Mouse (Mus musculus) gonadal fat pad, adult 2 months (tissue): ENCODE results near the gene Steap4. TPM values are rescaled to one million over a fixed set of nuclear protein-coding genes. Genes with fewer than 3 reads are reported as not detected.
"Not testable (repeated sequence)": the region's sequence is repeated elsewhere in the genome, so short reads cannot be mapped to it uniquely, and the experiment has no call there.

Experiments used
- DNase-seq: peaks from one replicate; pipeline ENCODE4 v3.0.0-alpha.2; 2012; ENCODE audit warnings: low read depth
- polyA plus RNA-seq: library from polyadenylated mRNA; depleted of rRNA; stranded (reverse); fragments of >200 nt; gene quantifications from 2 replicates; pipeline ENCODE4 v1.2.3, GENCODE M21; 2012; rRNA removed

The Steap4 gene
- polyA plus RNA-seq, 1 experiment: 124 TPM

GRCm38 (mm10) chr5:7988415-7988814, 28.2 kb downstream of the Steap4 start:
- no peak for DNase-seq

GRCm38 (mm10) chr5:7991631-7992030, 31.4 kb downstream of the Steap4 start:
- not testable (repeated sequence) for DNase-seq

GRCm38 (mm10) chr5:7993766-7994165, 33.5 kb downstream of the Steap4 start:
- no peak for DNase-seq

GRCm38 (mm10) chr5:7995288-7995897, 35.1 kb downstream of the Steap4 start:
- DNase-seq: no peak

- no peak for DNase-seq
Measured at GRCm38 (mm10) chr5:7996401-7997044, 36.3 kb downstream of the Steap4 start.

- no peak for DNase-seq
Measured at GRCm38 (mm10) chr5:7997086-7997485, 36.8 kb downstream of the Steap4 start.

- no peak for DNase-seq
Measured at GRCm38 (mm10) chr5:8000466-8000865, 40.2 kb downstream of the Steap4 start.

GRCm38 (mm10) chr5:8002827-8003226, 42.6 kb downstream of the Steap4 start:
- no peak for DNase-seq

GRCm38 (mm10) chr5:8013276-8013675, 53.0 kb downstream of the Steap4 start:
- DNase-seq: no peak

Other genes starting within 250 kb of the Steap4 start
- gene Sri, start 85.6 kb downstream of the Steap4 start, polyA plus RNA-seq: 139 and 166 TPM in 2 replicates